Mouse (Mus musculus) telencephalon, adult 2 months (tissue): ENCODE measurements around the gene Nppb.

Experiments
- DNase-seq: peaks from one replicate; pipeline ENCODE4 v3.0.0-alpha.2; 2011; ENCODE audit warnings: low read depth, low spot score

Gene Nppb

GRCm38 (mm10) chr4:147985205-147986132 is at the start of gene Nppb:
TSS of gene Nppb (plus strand) at chr4:147985788.
- DNase-seq = no peak

GRCm38 (mm10) chr4:147935904-147936303 is 49.7 kb upstream of the Nppb start:
- DNase-seq = no peak

DNA sequence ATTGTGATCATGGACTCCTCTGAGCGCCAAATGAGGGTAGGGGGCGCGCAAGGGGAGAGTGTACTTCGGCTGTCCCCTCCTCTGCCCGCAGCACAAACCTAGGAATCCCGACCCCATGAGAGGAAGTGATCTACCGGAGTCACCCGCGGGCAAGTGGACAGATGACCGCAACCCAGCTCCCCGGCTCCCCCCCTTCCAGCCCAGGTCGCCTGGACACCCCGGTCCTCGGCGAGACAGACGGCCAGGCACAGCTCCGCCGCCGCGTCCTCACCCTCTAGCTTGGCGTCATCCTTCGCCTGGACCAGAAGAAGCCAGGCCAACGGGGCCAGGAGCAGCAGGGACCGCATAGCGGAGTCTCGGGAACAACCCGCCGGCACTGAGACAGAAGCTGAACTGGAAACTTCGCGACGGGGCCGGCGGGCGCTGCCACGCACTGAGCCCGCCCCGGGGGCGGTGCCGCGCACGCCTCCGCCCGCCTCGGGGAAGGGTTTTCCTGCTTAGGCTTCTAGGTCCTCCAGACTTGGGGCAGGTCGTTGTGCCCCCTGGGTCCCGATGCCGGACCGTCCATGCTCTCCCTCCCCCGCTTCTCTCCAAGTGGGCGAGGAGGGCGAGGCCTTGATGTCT is 49.1 kb upstream of the Nppb start, which contains the start of gene Plod1:
Plod1 (minus strand) TSS at position 437 of the 624 bp plus-strand sequence.
- no peak for DNase-seq

DNA sequence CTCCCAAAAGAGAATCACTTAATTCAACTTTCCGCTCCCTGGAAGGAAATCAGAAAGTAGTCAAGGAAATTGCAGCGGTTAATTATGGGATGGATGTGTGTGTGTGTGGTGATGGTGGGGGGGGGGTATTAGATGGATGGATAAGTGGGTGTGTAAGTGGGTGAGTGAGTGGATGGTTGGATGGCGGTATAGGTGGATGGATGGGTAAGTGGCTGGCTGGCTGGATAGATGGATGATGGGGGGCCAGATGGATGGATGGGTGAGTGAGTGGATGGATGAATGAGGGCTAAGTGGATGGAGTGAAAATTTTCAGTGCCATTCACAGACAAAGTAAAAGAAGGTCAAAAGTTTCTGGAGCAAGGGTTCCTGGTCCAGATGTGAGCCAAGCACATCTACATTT is 48.6 kb upstream of the Nppb start:
- DNase-seq = no peak

DNA sequence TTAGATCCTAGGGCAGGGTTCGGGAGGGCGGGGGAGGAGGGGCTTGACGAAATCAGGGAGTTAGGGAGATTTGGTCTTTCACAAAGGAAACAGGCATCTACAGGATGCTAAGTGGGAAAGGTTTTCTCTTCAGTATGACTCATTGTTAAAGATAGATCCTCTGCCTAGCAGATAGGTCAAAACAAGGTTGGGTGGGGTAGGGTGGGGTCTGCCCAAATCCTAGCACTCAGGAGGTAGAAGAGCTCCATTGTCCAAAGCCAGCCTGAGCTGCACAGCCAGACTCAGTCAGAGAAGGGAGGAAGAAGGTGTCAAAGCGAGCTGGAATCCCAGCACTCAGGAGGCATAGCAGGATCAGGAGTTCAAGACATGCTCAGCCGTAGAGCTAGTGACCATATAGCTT is 48.1 kb upstream of the Nppb start:
- no peak for DNase-seq

DNA sequence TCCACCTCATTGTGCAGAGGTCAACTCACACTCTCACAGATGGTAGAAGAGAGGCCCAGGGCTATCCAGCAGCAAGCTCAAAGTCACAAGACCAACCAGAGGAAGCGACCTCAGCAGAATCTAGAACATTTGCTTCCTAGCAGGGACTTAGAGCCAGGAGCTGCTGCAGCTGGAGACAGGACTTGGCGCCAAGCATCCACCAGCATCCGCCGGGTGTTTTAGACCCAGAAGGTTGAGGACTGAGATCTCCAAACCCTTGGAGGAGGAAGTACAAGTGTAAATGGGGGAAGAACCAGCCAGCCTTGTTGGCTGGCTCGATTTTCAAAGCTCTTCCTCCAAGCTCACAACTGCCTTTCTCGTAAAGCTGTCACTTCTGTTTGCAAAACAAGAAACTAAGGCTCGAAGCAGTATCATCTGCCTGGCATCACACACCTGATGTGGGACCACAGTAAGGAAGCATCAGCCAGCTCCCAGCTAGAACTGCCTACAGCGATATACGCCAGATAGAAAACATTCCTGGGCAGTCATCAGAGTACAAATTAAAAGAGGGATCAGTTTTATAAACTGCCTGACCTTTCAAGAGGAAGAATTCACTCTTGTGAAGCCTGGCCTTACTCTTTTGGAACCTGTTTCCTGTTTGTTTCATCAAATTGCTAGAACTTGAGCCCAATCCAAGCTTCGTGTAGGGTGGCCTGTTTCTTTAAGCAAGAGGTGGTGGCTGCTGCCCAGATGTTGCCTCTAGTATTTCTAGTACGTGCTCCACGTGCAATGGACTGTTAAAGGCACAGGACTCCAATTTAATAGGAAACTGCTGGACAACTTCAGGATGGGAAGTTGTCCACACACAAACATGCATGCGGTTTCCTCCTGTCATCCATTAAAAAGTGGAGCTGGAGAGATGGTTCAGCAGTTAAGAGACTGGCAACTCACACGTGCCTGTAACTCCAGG is 47.2 kb upstream of the Nppb start:
- no peak for DNase-seq

- DNase-seq = no peak
Measured at GRCm38 (mm10) chr4:147940111-147940510, 45.5 kb upstream of the Nppb start.

DNA sequence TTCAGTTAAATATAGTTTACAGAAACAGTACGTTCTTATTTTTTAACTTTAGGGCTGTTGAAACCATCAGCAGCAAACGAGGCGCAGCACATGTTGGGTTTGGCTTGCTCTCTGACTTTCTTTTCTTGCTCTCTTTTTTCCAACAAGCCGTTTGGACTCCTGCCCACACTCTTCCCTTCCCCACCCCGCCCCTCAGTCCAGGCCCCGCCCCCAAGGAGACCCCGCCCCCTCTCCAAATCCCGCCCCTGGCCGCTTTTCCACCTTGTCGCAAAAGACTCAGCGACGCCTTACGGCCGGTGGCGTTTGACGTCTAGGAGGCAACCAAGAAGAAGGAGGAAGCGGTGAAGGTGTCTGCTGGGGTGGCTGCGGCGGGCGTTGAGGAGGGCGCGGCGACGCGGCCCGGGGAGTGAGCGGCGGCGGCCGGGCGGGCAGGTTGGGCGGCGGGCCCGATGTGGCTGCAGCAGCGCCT is 45.0 kb upstream of the Nppb start, which contains the start of gene 2510039O18Rik:
2510039O18Rik (plus strand) TSS at position 320 of the 469 bp plus-strand sequence.
- DNase-seq = peak; percentile 88

DNA sequence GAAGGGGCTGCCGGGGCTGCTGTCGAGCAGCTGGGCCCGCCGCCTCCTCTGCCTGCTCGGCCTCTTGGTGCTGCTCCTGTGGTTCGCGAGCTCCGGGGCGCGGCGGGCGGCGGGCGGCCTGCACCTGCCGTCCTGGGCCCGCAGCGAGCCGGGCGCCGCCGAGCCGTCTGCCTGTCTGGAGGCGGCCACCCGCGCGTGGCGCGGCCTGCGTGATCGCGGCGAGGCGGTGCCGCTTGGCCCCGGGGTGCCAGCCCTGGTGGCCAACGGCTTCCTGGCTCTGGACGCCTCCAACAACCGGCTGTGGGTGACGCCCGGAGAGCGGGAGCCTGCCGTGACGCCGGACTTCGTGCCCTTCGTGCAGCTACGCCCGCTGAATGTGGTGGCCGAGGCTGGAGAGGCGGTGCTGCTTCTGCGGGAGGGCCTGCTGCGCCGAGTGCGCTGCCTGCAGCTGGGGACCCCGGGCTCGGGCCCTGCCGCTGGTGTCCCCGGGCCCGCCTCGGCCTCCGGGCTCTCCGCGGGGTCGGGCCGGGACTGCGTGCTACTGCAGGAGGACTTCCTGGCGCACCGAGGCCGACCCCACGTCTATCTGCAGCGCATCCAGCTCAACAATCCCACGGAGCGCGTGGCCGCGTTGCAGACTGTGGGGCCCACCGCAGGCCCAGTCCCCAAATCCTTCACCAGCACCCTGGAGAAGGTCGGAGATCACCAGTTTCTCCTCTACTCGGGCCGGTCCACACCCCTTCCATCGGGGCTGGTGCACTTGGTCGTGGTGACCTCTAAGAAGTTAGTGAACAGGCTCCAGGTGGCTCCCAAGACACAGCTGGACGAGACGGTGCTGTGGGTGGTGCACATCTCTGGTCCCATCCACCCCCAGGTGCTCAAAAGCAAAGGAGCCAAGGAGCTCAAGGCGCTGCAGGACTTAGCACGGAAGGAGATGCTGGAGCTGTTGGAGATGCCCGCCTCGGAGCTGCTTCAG is 44.3 kb upstream of the Nppb start:
- DNase-seq = no peak

- no peak for DNase-seq
Measured at GRCm38 (mm10) chr4:147943005-147943404, 42.6 kb upstream of the Nppb start.

GRCm38 (mm10) chr4:147947511-147947910 is 38.1 kb upstream of the Nppb start:
- DNase-seq = no peak

DNA sequence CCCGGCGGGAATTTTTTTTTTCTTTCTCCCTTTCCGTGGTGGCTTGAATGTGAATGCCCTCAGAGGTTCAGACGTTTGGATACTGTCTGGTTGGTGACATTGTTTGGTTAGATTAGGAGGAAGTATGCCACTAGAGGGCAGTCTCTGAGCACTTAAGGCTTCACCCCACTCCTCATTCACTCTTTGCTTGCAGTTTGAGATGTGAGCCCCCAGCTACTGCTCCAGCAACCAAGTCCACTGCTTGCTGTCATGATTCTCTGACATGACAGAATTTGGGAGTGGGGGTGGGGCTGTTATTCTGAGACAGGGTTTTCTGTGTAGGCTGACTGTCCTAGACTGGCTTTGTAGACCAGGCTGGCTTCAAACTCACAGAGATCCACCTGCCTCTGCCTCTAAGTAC is 32.0 kb upstream of the Nppb start:
- no peak for DNase-seq

- no peak for DNase-seq
Measured at GRCm38 (mm10) chr4:147957141-147957540, 28.4 kb upstream of the Nppb start.

GRCm38 (mm10) chr4:147959881-147960831 is 25.4 kb upstream of the Nppb start:
- DNase-seq = no peak

DNA sequence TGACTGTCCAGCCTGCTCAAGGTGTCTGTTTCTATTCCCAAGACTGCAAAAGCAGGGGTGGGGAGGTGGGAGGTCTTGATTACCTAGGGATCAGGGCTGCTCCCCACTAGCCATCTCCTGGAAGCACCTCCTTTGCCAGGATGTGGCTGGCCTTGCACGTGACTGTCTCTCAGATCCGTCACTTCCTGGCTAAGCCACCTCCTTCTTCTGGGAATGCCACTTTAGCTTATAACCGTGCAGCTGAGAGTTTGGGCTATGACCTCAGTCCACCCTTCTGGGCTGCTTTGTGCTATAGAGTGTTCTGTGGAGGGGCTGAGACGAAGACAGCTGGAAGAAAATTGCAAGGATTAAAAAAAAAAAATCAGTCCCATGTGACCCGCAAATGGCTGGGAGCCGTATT is 22.8 kb upstream of the Nppb start:
- no peak for DNase-seq

- DNase-seq = no peak
Measured at GRCm38 (mm10) chr4:147963623-147964022, 22.0 kb upstream of the Nppb start.

- no peak for DNase-seq
Measured at GRCm38 (mm10) chr4:147965712-147966111, 19.9 kb upstream of the Nppb start.

DNA sequence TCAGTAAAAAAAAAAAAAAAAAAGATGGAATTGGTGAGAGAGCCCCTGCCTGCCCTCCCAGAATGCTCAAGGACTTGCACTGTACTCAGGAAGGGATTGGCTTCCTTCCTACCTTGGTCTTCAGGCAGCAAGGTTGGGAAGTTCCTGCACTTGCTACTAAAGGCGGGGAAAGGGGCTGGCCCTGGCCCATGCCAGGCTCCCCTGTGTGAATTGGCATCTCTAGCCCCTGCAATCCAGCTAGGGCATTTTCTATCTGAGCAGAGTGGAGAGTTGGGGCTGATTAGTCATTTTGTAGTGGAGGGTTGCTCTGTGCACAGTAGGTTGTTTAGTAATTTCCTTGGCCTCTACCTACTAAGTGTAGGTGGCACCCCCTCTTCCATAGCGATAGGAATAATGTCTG is 16.8 kb upstream of the Nppb start:
- DNase-seq = no peak

DNA sequence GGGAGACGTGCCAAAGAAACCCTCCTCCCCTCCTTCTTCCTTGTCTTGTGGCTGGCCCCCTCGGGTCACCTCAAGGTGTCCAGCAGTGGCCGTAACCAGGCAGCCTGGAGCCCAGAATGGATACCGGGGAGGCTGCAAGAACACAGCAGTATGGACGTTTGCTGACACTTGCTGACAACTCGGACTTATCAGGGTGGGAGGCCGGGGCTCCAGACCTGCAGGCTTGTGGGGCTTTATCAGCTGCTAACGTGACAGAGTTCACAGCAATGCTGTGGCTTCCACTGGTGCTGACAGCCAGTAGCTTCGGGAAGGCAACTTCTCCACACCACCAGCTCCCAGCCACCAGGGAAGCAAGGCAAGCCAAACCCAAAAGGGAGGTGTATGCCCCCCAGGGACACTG is 16.3 kb upstream of the Nppb start:
- no peak for DNase-seq
